Mouse (Mus musculus) heart, embryonic 10.5 days (tissue): ENCODE measurements around the gene Gcgr. TPM values are rescaled to one million over a fixed set of nuclear protein-coding genes. Genes with fewer than 3 reads are reported as not detected.

Experiments used
- DNase-seq: peaks from one replicate; pipeline ENCODE4 v3.0.0-alpha.2; 2017; ENCODE audit warnings: low spot score
- H3K27ac ChIP-seq: fragments of 300-500 bp; sonication (generic); 2 replicates; pipeline ENCODE4 v1.5.1; 2016; ENCODE audit warnings: mild to moderate bottlenecking
- H3K27me3 ChIP-seq: fragments of 300-500 bp; sonication (generic); 2 replicates; pipeline ENCODE4 v1.6.1; 2016; ENCODE audit warnings: mild to moderate bottlenecking; ENCODE audit not compliant: poor library complexity, insufficient read depth, severe bottlenecking
- H3K36me3 ChIP-seq: fragments of 300-500 bp; sonication (generic); 2 replicates; pipeline ENCODE4 v1.6.1; 2016; ENCODE audit warnings: mild to moderate bottlenecking, moderate library complexity
- H3K4me1 ChIP-seq: fragments of 300-500 bp; sonication (generic); 2 replicates; pipeline ENCODE4 v1.6.1; 2016; ENCODE audit warnings: mild to moderate bottlenecking
- H3K4me3 ChIP-seq: fragments of 300-500 bp; sonication (generic); 2 replicates; pipeline ENCODE4 v1.5.1; 2016; ENCODE audit warnings: mild to moderate bottlenecking, moderate library complexity
- H3K9me3 ChIP-seq: fragments of 300-500 bp; sonication (generic); 2 replicates; pipeline ENCODE4 v1.6.1; 2016; ENCODE audit warnings: mild to moderate bottlenecking, moderate library complexity
- WGBS: fragments of 180-500 bp; shearing (Covaris S2); methylation state at CpG from one replicate; pipeline ENCODE4 v1.1.7; 2016; 5-methylcytosine and 5-hydroxymethylcytosine counted together
- polyA plus RNA-seq: library from polyadenylated mRNA; unstranded; fragments of >200 nt; fragmentation: Nextera tagmentation; extraction: Ambion mirVana; gene quantifications from 2 replicates; pipeline ENCODE4 v1.2.1, GENCODE M21; 2016

The Gcgr gene
- polyA plus RNA-seq = 0.26 and 2.2 TPM in 2 replicates

- DNase-seq = no peak
- 6% methylated on average over 61 of the region's 62 CpGs for WGBS
- peaks cover 81% of the 10 kb centered on the region for H3K27me3 ChIP-seq
- no peaks in the 10 kb centered on the region for H3K36me3 ChIP-seq
- peak within 1 kb of the TSS; percentile 59 for H3K4me3 ChIP-seq
- H3K9me3 ChIP-seq = no peaks in the 10 kb centered on the region
- H3K27ac ChIP-seq = peak within 1 kb of the TSS; percentile 68
- H3K4me1 ChIP-seq = peaks cover 21% of the 10 kb centered on the region
These were observed at the start of gene Gcgr for GRCm38 (mm10) chr11:120530085-120530964. Gcgr (plus strand) TSS chr11:120530699.

- peak overlapping the region; percentile 97 for H3K27ac ChIP-seq
- H3K4me1 ChIP-seq = peaks cover 19% of the 10 kb centered on the region
- WGBS = 80% methylated on average over 7 of the region's 7 CpGs
- no peaks in the 10 kb centered on the region for H3K27me3 ChIP-seq
- no peak for DNase-seq
- peak overlapping the region; percentile 97 for H3K4me3 ChIP-seq
- no peaks in the 10 kb centered on the region for H3K9me3 ChIP-seq
- peaks cover 80% of the 10 kb centered on the region for H3K36me3 ChIP-seq
These were observed 47.0 kb upstream of the Gcgr start for GRCm38 (mm10) chr11:120483448-120483934.

- Histone ChIP-seq H3K9me3 (no peaks in the 10 kb centered on the region), H3K4me1 (peaks cover 21% of the 10 kb centered on the region), H3K36me3 (peaks cover 79% of the 10 kb centered on the region), H3K4me3 (peak within 1 kb of the TSS; percentile 97), H3K27ac (peak within 1 kb of the TSS; percentile 97), H3K27me3 (no peaks in the 10 kb centered on the region)
- DNase-seq = peak; percentile 96
- under 1% methylated on average over 60 of the region's 60 CpGs for WGBS
These were observed 46.1 kb upstream of the Gcgr start, which contains the start of gene Mrpl12 for GRCm38 (mm10) chr11:120484265-120484981. Mrpl12 (plus strand) TSS chr11:120484613.

GRCm38 (mm10) chr11:120485251-120485650, 45.2 kb upstream of the Gcgr start:
- WGBS = 7% methylated on average over 10 of the region's 10 CpGs
- H3K27me3 ChIP-seq = no peaks in the 10 kb centered on the region
- peak overlapping the region; percentile 97 for H3K4me3 ChIP-seq
- peak overlapping the region; percentile 97 for H3K27ac ChIP-seq
- peaks cover 26% of the 10 kb centered on the region for H3K4me1 ChIP-seq
- peaks cover 76% of the 10 kb centered on the region for H3K36me3 ChIP-seq
- H3K9me3 ChIP-seq = no peaks in the 10 kb centered on the region
- DNase-seq = no peak

- H3K36me3 ChIP-seq = peaks cover 46% of the 10 kb centered on the region
- H3K27me3 ChIP-seq = no peaks in the 10 kb centered on the region
- H3K4me3 ChIP-seq = no peak overlapping the region
- H3K9me3 ChIP-seq = no peaks in the 10 kb centered on the region
- 81% methylated on average over 4 of the region's 4 CpGs for WGBS
- no peak for DNase-seq
- peaks cover 49% of the 10 kb centered on the region for H3K4me1 ChIP-seq
- no peak overlapping the region for H3K27ac ChIP-seq
These were observed 42.0 kb upstream of the Gcgr start for GRCm38 (mm10) chr11:120488516-120488915.

GRCm38 (mm10) chr11:120489054-120489761, 41.3 kb upstream of the Gcgr start:
- H3K27ac ChIP-seq = peak overlapping the region; percentile 39; the same call in 1 of the 2 replicates
- peaks cover 47% of the 10 kb centered on the region for H3K4me1 ChIP-seq
- peak overlapping the region; percentile 8; the same call in 1 of the 2 replicates for H3K4me3 ChIP-seq
- H3K36me3 ChIP-seq = peaks cover 48% of the 10 kb centered on the region
- DNase-seq = peak; percentile 92
- no peaks in the 10 kb centered on the region for H3K27me3 ChIP-seq
- H3K9me3 ChIP-seq = no peaks in the 10 kb centered on the region
- 59% methylated on average over 4 of the region's 4 CpGs for WGBS

- H3K27me3 ChIP-seq = no peaks in the 10 kb centered on the region
- no peak overlapping the region for H3K27ac ChIP-seq
- no peaks in the 10 kb centered on the region for H3K9me3 ChIP-seq
- peak overlapping the region; percentile 89; the same call in 1 of the 2 replicates for H3K4me3 ChIP-seq
- H3K4me1 ChIP-seq = peaks cover 45% of the 10 kb centered on the region
- no peak for DNase-seq
- H3K36me3 ChIP-seq = peaks cover 60% of the 10 kb centered on the region
- 35% methylated on average over 4 of the region's 4 CpGs for WGBS
These were observed 40.0 kb upstream of the Gcgr start for GRCm38 (mm10) chr11:120490291-120491046.

GRCm38 (mm10) chr11:120491317-120492023, 39.0 kb upstream of the Gcgr start, which contains the start of gene Slc25a10:
Slc25a10 (plus strand) TSS chr11:120491840.
- Histone ChIP-seq H3K4me3 (peak within 1 kb of the TSS; percentile 89), H3K9me3 (no peaks in the 10 kb centered on the region), H3K27ac (peak within 1 kb of the TSS; percentile 92), H3K4me1 (peaks cover 40% of the 10 kb centered on the region), H3K27me3 (no peaks in the 10 kb centered on the region), H3K36me3 (peaks cover 61% of the 10 kb centered on the region)
- under 1% methylated on average over 35 of the region's 35 CpGs for WGBS
- DNase-seq = peak; percentile 95

- peak overlapping the region; percentile 89 for H3K4me3 ChIP-seq
- DNase-seq = peak; percentile 93
- no peaks in the 10 kb centered on the region for H3K9me3 ChIP-seq
- peaks cover 40% of the 10 kb centered on the region for H3K4me1 ChIP-seq
- H3K27me3 ChIP-seq = no peaks in the 10 kb centered on the region
- H3K36me3 ChIP-seq = peaks cover 61% of the 10 kb centered on the region
- H3K27ac ChIP-seq = peak overlapping the region; percentile 92
- WGBS = under 1% methylated on average over 48 of the region's 48 CpGs
These were observed 38.2 kb upstream of the Gcgr start for GRCm38 (mm10) chr11:120492024-120492877.

- 29% methylated on average over 3 of the region's 3 CpGs for WGBS
- no peak for DNase-seq
These were observed 37.7 kb upstream of the Gcgr start for GRCm38 (mm10) chr11:120492878-120493203.

GRCm38 (mm10) chr11:120493351-120493750, 37.1 kb upstream of the Gcgr start:
- Histone ChIP-seq H3K9me3 (no peaks in the 10 kb centered on the region), H3K36me3 (peaks cover 61% of the 10 kb centered on the region), H3K4me1 (peaks cover 43% of the 10 kb centered on the region), H3K27ac (peak overlapping the region; percentile 92; the same call in 1 of the 2 replicates), H3K27me3 (no peaks in the 10 kb centered on the region), H3K4me3 (peak overlapping the region; percentile 89)
- DNase-seq = no peak
- WGBS = 60% methylated on average over 3 of the region's 3 CpGs

More at GRCm38 (mm10) chr11:120492878-120493203, 37.7 kb upstream of the Gcgr start:
- no peaks in the 10 kb centered on the region for H3K9me3 ChIP-seq
- no peaks in the 10 kb centered on the region for H3K27me3 ChIP-seq
- H3K36me3 ChIP-seq = peaks cover 61% of the 10 kb centered on the region
- peak overlapping the region; percentile 92 for H3K27ac ChIP-seq
- H3K4me3 ChIP-seq = peak overlapping the region; percentile 89
- H3K4me1 ChIP-seq = peaks cover 40% of the 10 kb centered on the region
